Mouse (Mus musculus): ENCODE results near the gene Fam240b. TPM values are rescaled to one million over a fixed set of nuclear protein-coding genes. Genes with fewer than 3 reads are reported as not detected.
A peak's percentile ranks its signal among the peaks of the same experiment; 100 is the strongest.
"Not testable (repeated sequence)": the region's sequence is repeated elsewhere in the genome, so short reads cannot be mapped to it uniquely, and the experiment has no call there.

The Fam240b gene
- polyA plus RNA-seq, 1 experiment from 2014 or later = not detected

GRCm38 (mm10) chr13:64465166-64465565 is 32.4 kb downstream of the Fam240b start:
- no peaks in the 10 kb centered on the region for H3K27me3 ChIP-seq
- ChIA-PET POLR2A (interaction anchor here (0.7 kb wide), 1 partner anchor 15 kb away, joined by 4 read pairs; no protein-coding TSS in a partner anchor), CTCF (no interaction called here)
- TF ChIP-seq CTCF (IDR thresholded peaks at IDR 0.05) = no peak
- in situ Hi-C loops (cut with MboI; ENCODE audit: low pct_unique_long_range_greater_than_20kb) = no loop called here
- ATAC-seq (no peak), DNase-seq (ENCODE audit: low read depth, low spot score) (no peak)

GRCm38 (mm10) chr13:64462581-64462980 is 35.0 kb downstream of the Fam240b start:
- ATAC-seq = no peak
- in situ Hi-C loops (cut with MboI; ENCODE audit: low pct_unique_long_range_greater_than_20kb) = no loop called here
- DNase-seq (ENCODE audit: low read depth, low spot score) = no peak
- no peak for TF ChIP-seq CTCF (IDR thresholded peaks at IDR 0.05)
- no peaks in the 10 kb centered on the region for H3K27me3 ChIP-seq
- ChIA-PET POLR2A (no interaction called here), CTCF (interaction anchor here (1.3 kb wide), 1 partner anchor 9 kb away, joined by 3 read pairs; no protein-coding TSS in a partner anchor)

GRCm38 (mm10) chr13:64458181-64458580 is 39.4 kb downstream of the Fam240b start:
- POLR2A ChIA-PET = no interaction called here
- no peak for TF ChIP-seq CTCF (IDR thresholded peaks at IDR 0.05)
- H3K27me3 ChIP-seq = no peaks in the 10 kb centered on the region
- DNase-seq (ENCODE audit: low read depth, low spot score) (no peak), ATAC-seq (no peak)
- in situ Hi-C loops (cut with MboI; ENCODE audit: low pct_unique_long_range_greater_than_20kb) = no loop called here
- CTCF ChIA-PET = no interaction called here

GRCm38 (mm10) chr13:64457225-64457978 is 40.2 kb downstream of the Fam240b start:
- ATAC-seq; DNase-seq (ENCODE audit: low read depth, low spot score); in situ Hi-C loops (cut with MboI; ENCODE audit: low pct_unique_long_range_greater_than_20kb); POLR2A ChIA-PET; H3K27me3 ChIP-seq; CTCF ChIA-PET: not testable (repeated sequence)

GRCm38 (mm10) chr13:64450001-64450794 is 47.4 kb downstream of the Fam240b start:
- DNase-seq (ENCODE audit: low read depth, low spot score) = no peak
- no peak for ATAC-seq
- ChIA-PET POLR2A (no interaction called here), CTCF (no interaction called here)
- peaks cover 20% of the 10 kb centered on the region for H3K27me3 ChIP-seq
- in situ Hi-C loops (cut with MboI; ENCODE audit: low pct_unique_long_range_greater_than_20kb) = no loop called here
- TF ChIP-seq CTCF (IDR thresholded peaks at IDR 0.05) = no peak

- ATAC-seq (no peak), DNase-seq (ENCODE audit: low read depth, low spot score) (no peak)
- CTCF ChIA-PET = interaction anchor here (1.1 kb wide), 1 partner anchor 109 kb away, joined by 3 read pairs; no protein-coding TSS in a partner anchor
- POLR2A ChIA-PET = no interaction called here
- TF ChIP-seq CTCF (IDR thresholded peaks at IDR 0.05) = no peak
- in situ Hi-C loops (cut with MboI; ENCODE audit: low pct_unique_long_range_greater_than_20kb) = no loop called here
- peaks cover 20% of the 10 kb centered on the region for H3K27me3 ChIP-seq
Observed at GRCm38 (mm10) chr13:64448729-64449128, 48.9 kb downstream of the Fam240b start.

- ATAC-seq = peak; percentile 87
- peaks cover 20% of the 10 kb centered on the region for H3K27me3 ChIP-seq
- CTCF ChIA-PET = interaction anchor here (0.6 to 1.6 kb wide), 13 partner anchors 9 to 679 kb away, joined by 3 to 5 read pairs (median 3); partner anchors contain the start of gene Cdk20
- in situ Hi-C loops (cut with MboI; ENCODE audit: low pct_unique_long_range_greater_than_20kb) = no loop called here
- POLR2A ChIA-PET = no interaction called here
- DNase-seq (ENCODE audit: low read depth, low spot score) = no peak
- peak; percentile 77 for TF ChIP-seq CTCF (IDR thresholded peaks at IDR 0.05)
Observed at GRCm38 (mm10) chr13:64447947-64448346, 49.6 kb downstream of the Fam240b start.

GRCm38 (mm10) chr13:64445254-64445920 is 52.2 kb downstream of the Fam240b start:
- in situ Hi-C loops (cut with MboI; ENCODE audit: low pct_unique_long_range_greater_than_20kb) = no loop called here
- ATAC-seq (no peak), DNase-seq (ENCODE audit: low read depth, low spot score) (no peak)
- ChIA-PET POLR2A (no interaction called here), CTCF (interaction anchor here (1.1 kb wide), 1 partner anchor 131 kb away, joined by 5 read pairs; no protein-coding TSS in a partner anchor)
- no peak for TF ChIP-seq CTCF (IDR thresholded peaks at IDR 0.05)
- peaks cover 11% of the 10 kb centered on the region for H3K27me3 ChIP-seq

- in situ Hi-C loops (cut with MboI; ENCODE audit: low pct_unique_long_range_greater_than_20kb) = loop anchor here (5.0 kb wide), 1 partner anchor 684 kb away; no protein-coding TSS in a partner anchor
- peak; percentile 71 for TF ChIP-seq CTCF (IDR thresholded peaks at IDR 0.05)
- H3K27me3 ChIP-seq = no peaks in the 10 kb centered on the region
- ATAC-seq (peak; percentile 41), DNase-seq (ENCODE audit: low read depth, low spot score) (no peak)
- POLR2A ChIA-PET = no interaction called here
- CTCF ChIA-PET = interaction anchor here (0.8 to 1.5 kb wide), 3 partner anchors 10 to 128 kb away, joined by 3 to 4 read pairs (median 3); no protein-coding TSS in a partner anchor
Observed at GRCm38 (mm10) chr13:64443263-64443894, 54.2 kb downstream of the Fam240b start.

- H3K27me3 ChIP-seq = no peaks in the 10 kb centered on the region
- POLR2A ChIA-PET = no interaction called here
- ATAC-seq = no peak
- TF ChIP-seq CTCF (IDR thresholded peaks at IDR 0.05) = no peak
- in situ Hi-C loops (cut with MboI; ENCODE audit: low pct_unique_long_range_greater_than_20kb) = loop anchor here (5.0 kb wide), 1 partner anchor 687 kb away; no protein-coding TSS in a partner anchor
- no peak for DNase-seq (ENCODE audit: low read depth, low spot score)
- CTCF ChIA-PET = interaction anchor here (0.7 to 12.9 kb wide), 3 partner anchors 9 to 134 kb away, joined by 3 to 177 read pairs (median 3); partner anchors contain the start of genes Aaed1 and Cdk20
Observed at GRCm38 (mm10) chr13:64440592-64440991, 57.0 kb downstream of the Fam240b start.
